Mouse (Mus musculus): ENCODE results near the gene Gngt1.

Gngt1 gene

DNA sequence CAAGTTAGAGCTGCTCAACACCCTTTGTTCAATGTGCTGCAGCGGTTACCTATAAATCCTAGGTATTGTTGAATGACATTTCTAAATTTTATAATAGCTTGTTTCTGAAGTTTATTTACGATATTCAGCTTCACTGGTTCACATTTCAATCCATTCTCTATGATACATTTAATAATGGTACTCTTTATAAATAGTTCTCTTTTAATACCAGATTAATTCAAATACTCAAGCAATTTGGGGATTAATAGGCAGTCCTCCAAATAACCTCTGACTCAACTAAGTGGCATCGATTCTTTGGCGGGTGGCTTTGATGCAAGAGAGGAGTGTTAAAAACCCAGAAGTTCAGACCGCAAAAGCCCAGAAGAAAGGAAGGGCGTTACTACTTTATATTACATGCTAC is at the start of gene Gngt1:
Gngt1 (plus strand) TSS at position 301 of the 400 bp plus-strand sequence.
- no peak for DNase-seq

DNA sequence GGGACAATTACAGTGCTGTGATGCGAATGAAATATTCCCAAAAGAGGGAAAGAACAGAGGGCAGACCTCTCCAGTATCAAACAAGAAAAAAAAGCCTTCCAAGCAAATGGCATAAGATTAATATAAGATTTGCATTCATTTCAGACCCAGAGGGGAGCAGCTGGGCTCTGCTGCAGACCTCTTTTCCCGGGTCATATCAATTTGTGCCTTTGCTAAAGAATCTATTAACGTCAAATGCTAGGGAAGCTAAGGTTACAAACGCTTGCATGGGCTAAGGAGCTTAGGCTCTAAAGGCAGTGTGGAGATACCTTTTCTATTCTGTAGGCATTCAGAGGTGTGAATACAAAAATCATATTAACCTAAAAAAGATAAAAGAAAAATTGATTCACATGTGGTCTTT is 38.6 kb upstream of the Gngt1 start:
- no peak for DNase-seq

DNA sequence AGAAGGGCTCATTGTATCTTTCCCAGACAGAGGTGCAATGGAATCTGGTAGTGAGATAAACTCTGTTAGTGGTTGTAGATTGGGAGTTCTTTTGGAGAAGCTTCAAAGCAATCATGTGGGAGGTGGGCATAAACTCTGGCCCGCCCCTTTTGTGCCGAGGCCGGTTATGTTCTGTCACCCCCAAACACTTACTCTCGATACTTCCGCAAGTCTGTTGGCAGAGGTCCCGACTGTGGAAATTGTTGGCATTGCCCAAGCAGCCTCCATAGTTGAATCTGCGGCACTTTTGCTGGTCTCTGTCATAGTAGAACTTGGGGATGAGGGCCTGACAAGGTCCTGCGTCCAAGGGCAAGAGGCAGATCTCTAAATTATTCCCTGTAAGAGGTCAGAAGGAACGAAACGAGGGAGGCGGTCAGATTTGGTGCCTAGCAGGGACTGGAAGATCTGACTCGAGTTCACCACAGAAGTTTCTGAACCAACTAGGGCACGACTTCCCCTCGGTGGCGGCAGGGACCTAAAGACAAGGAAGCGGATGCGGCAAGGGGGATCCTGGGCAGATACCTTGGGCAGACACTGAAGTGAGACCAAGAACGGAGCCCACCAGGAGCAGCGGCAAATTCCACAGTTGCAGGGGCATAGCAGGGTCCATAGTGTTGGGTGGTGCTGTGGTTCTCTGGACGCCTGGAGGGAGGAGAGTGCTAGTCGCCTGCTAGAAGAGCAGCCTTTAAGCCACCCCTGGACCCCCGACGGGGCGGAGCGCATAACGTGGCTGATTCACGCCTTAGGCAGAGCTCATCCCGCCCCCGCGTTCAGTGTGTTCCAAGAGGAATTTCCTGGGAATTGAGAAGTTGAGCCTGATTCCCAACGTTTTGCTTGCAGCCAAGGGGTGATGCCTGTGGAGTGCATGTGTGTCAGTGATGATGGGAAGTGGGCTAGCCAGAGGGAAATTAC is 25.6 kb upstream of the Gngt1 start:
- DNase-seq = no peak

DNA sequence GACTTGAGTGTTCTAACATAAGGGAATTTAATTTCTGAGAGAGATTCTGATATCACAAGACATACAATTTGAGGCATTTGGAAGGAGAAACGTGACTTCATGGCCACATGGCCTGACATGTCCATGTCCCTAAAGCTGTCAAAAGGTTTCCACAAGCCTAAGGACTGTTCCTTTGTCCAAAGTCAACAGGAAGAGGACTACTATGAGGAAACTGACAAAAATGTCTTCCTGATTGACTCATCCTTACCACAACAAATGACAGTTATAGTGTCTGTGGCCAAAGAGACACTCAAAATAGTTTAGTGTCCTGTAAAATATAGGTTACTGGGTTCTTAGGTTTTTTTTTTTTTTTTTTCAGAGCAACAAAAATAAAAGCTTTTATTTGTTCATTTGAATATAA is 19.9 kb upstream of the Gngt1 start:
- DNase-seq = no peak

DNA sequence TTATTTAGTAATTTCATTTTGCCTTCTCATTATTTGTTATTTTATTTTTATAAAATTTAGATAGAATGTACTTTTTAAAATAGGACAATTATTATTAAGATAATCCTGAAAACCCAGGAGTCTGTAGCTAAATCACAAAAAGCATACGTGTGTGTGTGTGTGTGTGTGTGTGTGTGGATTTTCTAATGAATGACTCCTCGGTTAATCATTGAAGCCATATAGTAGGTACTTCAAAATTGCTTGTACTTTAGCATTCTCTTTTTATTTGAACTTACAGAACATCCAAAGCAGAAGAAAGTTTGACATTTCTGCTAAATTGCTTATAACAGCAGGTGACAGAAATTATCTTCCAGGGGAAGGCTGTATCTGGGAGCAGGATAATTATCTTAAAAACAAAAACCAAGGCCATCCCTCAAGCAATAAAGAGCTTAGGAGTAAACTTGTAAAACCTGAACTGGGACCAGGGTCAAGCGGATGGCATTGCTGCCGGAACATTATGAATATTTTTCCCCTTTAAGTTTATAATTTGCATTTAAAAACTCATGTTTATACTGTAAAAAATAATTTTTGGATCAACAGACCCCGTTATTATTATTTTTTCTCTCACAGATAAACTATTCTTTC is 10.8 kb upstream of the Gngt1 start:
- no peak for DNase-seq

DNA sequence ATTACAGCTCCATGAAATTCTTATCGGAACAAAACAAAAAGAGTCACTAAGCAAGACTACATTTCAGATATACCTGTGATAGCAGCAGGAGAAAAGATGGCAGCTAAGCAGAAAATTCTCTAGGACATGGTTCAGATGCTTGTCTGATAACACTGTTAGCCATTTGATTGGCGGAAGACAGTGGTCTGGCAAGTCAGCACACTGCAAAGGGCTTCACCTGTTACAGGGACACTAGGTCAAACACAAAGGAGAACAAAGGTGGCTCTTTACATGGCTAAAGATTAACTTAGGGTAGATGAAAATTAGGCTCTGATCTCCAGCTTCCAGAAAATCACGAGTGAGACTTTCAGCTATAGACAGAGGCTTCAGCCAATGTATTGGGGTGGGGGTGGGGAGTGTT is 4.8 kb upstream of the Gngt1 start, which contains the start of gene Tfpi2:
Tfpi2 (minus strand) TSS at position 170 of the 400 bp plus-strand sequence.
- DNase-seq = no peak

DNA sequence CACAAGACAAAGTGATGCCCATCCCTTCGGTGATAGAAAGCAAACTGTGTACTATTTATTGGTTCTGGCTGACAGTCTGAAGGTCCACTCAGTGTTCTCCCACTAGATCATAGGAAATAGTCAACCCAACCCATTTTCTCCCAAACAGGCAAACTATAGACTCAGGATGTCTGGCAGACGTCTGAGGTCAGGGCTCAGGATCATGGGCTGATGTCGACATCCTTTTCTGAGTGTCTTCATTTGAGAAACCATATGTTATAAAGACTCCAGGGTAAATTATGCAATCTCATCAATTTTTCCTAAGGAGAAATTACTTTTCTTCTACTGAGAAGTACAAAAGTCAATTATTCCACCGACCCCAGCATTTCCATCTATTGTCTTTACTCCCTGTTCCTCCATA is 4.5 kb downstream of the Gngt1 start:
- no peak for DNase-seq

DNA sequence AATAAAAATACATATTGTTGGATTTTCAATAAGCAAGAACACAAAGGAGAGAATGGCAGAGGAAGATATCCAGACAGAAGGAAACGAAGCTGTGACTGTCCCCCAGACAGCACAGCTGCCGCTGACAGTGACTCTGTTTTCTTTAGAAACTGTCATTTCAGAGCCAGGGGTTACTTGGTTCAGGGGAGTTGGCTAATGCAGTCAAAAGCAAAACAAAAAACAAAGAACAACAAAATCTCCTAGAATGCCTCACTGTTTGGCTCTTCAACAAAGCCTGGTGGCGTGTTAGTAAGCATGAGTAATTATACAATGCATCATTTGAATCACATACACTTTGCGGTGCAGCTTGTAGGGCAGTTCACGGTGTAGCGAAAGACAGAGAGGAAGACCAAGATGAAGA is 5.7 kb downstream of the Gngt1 start:
- no peak for DNase-seq

DNA sequence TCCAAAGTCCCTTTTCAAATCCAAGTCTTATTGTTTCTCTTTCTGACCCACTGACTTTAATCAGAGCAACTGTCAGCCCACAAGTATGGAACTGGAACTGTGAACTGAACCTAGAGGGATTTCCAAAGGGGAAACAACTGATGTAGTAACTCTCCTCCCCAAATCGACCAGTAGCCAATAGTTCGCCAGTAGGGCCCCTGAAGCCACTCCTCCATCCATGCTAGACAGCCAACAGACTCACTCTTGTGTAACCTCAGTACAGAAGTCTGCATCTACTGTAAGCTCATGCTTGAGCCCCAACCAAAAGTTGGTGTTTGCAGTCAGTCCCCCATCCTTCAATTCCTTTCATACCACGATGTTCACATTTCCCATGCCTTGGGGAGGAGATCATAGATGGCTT is 7.1 kb downstream of the Gngt1 start:
- DNase-seq = no peak

DNA sequence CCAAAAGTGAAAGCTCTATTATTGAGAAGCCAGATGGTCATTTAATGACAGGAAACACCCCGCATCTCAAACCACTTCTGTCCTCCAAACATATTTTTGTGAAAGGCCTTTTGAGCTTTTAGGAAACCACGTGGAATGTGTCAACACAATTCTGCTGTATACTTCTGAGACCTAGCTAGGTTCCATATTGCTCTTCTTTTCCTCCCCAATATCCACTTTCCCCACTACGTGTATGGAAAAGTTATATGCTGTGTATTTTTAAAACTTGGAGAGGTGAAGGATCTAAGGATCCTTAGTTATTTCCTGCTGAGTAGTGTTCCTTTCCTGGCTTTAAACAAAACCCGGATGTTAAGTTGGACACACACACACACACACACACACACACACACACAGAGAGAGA is 9.9 kb downstream of the Gngt1 start:
- DNase-seq = no peak

DNA sequence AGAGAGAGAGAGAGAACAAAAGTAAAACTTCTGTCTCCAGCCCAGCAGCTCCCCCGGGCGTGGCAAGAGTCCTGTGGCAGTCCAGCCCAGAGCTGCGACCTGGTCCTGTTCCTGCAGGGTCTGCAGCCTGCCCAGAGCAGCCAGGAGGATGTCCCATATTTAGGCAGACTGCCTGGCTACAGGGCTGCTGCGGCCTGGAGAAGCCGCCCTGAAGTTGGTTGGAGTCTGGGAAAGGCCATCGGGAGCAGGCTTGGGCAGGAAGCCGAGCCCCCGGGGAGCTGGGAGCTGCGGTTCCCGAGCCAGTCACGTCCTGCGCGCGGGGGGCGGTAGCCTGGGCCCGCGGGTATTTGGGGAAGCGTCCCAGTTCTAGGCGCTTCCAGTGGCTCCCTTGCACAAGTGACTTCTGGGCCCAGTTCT is 10.3 kb downstream of the Gngt1 start, which contains the start of gene Gng11:
Gng11 (plus strand) TSS at position 15 of the 417 bp plus-strand sequence.
- DNase-seq = no peak

DNA sequence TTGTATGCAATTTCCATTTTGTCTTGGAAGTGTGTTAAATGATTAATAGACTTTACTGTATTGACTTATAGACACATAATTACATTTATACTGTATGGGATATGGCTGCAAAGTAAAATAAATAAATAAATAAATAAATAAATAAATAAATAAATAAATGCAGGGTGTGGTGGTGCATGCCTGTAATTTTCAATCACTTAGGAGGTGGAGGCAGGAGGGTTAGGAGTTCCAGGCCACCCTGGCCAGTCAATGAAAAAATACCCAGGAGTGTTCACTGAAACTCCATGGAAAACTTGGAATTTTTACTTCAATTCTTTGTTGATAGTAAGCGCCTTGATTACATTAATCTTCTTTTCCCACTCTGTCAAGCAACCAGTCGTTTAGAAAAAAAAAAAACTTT is 11.2 kb downstream of the Gngt1 start:
- no peak for DNase-seq

DNA sequence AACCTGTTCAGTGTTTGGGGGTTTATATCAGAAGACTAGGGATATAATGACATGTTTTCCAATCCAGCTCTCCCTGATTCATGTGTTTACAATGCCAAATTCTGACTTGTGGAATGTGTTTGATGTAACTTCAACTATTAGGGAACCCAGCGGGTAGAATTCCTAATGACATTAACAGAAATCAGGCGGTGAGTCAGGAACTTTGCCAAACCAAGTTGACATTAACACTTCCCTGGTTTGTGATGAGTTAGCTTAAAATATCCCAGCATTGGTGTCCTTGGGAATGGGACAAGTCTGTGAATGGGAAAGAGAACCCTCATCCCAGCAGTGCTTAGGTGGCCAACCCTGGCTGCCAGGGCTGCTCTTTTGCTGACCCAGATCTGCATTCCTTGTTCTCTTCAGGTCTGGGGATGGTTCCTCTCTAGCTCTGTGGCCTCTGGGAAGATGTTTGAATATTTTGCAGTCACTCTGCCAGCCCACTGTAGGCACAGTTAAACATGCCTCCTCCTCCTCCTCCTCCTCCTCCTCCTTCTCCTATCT is 15.0 kb downstream of the Gngt1 start:
- DNase-seq = no peak

DNA sequence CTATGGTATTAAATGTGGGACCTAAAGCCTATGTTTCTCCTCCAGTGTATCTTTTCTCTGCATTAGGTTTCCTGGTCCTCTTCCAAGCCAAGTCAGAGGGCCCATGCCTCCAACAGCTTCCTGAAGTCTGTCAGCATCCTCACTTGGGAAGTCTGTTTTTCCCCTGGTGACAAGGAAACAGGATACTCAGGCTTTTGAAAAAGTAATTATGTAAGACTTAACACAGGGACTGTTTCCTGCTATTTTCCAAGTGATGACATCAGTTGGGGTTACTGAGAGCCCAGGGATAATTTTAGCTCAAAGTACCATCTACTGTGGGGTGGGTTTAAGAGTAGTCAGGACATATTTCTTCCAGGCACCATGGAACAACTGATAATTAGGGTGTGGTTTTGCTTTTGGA is 16.0 kb downstream of the Gngt1 start:
- DNase-seq = no peak

DNA sequence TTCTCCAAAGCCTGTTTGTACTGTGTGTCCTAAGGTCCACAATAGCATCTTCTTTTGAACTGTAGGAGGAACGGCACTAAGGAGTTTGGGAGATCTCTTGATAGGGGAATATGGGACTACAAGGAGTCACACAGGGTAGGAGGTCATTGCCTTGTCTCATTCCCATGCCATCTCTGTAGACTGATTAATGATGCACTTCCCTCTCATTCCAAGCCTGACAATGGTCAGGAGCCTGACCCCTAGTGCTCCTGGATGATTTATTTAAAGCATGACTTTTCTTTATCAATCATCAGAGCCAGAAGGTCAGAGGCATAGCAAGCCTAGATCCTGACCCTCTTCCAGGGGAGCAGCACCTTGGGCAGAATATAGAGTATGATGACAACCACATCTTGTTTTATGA is 29.1 kb downstream of the Gngt1 start:
- no peak for DNase-seq

DNA sequence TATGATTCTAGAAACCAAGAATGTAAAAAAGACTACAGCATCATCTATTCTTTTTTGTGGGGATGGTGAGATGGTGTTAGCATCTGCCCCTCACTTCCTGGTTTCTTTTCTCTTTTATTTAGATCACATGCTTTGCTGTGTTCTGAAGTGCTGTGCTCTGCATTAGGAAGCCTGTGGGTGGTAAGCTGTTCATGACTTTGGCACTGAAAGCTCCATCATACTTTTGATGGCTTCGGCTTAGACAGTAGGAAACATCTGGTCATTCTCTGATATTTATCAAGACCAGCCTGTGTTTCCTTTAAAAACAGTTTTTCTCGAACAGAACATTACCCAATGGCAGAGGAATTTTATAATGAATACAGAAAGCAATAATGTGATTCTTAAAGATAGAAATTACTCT is 32.8 kb downstream of the Gngt1 start:
- no peak for DNase-seq

DNA sequence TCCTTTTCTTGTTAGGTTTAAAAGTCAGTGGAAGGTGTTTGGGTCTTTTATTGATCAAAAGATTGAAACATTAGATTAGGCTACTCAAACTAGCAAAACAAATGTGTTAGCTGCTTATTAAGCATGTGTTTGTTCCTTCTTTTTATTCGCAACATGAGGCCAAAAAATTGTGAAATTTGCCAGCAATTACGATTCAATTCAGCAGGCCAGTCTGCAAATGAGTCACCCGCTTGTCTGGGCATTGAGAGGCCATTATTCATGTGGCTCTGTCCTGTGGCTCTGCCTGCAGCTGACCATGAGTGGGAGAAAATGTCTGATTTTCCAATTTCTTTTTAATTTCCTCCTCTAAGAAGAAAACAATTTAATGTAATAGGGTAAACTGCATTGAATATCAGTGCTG is 37.4 kb downstream of the Gngt1 start:
- DNase-seq = no peak

DNA sequence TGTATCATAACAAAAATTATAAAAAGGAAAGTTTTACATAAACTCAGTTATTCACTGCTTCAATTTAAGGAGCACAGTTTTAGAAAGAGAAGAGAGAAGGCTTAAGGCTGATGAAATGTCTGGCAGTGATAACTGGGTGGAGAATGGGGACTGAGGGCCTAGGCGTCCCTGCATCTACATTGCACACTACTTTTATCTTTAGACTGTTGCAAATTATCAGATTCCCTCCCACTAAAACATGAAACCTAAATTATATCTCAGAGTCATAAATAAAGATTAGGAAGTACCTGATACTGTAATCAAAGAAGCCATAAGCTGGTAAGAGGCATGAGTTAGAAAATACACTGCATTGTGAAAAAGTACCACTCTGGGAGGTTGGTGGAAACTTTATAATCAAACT is 48.2 kb downstream of the Gngt1 start:
- no peak for DNase-seq

Data from thymus, postnatal 25 days (tissue).